Mouse (Mus musculus): Measurements from ENCODE around the gene Kif26b.

DNA sequence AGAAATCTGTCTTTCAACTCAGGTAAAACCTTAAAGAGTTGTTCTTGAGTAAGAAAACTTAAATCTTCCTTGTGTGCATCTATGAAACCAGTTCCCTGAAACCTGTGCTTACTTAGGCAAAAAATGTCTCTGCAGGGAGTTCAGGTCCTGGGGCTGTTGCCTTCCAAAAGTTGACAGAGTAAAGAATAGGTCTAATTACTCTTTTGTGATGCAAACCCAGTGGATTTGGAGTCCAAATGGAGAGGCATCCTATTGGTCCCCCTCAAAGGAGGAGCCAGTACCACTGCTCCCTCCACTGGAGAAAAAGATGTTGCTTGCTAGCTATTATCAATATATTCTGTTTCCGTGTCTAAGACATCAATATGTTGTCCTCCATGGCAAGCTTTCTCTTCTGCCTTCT, 321.6 kb downstream of the Kif26b start:
- no peak for TF ChIP-seq CTCF (IDR thresholded peaks at IDR 0.05; ENCODE audit: extremely low read depth, insufficient read length, insufficient replicate concordance, low read depth, low read length)
- TF ChIP-seq POLR2A (IDR thresholded peaks at IDR 0.05; ENCODE audit: low read depth, low read length) = no peak
